Mouse (Mus musculus) natural killer cell, adult 2 months (primary cell): Measurements from ENCODE around the gene Trim38.

Experiments used
- DNase-seq, 2 experiments: peaks; one replicate each; pipeline ENCODE4 v3.0.0; 2022; ENCODE audit warnings: low spot score in 2 of 2

Trim38 gene

DNA sequence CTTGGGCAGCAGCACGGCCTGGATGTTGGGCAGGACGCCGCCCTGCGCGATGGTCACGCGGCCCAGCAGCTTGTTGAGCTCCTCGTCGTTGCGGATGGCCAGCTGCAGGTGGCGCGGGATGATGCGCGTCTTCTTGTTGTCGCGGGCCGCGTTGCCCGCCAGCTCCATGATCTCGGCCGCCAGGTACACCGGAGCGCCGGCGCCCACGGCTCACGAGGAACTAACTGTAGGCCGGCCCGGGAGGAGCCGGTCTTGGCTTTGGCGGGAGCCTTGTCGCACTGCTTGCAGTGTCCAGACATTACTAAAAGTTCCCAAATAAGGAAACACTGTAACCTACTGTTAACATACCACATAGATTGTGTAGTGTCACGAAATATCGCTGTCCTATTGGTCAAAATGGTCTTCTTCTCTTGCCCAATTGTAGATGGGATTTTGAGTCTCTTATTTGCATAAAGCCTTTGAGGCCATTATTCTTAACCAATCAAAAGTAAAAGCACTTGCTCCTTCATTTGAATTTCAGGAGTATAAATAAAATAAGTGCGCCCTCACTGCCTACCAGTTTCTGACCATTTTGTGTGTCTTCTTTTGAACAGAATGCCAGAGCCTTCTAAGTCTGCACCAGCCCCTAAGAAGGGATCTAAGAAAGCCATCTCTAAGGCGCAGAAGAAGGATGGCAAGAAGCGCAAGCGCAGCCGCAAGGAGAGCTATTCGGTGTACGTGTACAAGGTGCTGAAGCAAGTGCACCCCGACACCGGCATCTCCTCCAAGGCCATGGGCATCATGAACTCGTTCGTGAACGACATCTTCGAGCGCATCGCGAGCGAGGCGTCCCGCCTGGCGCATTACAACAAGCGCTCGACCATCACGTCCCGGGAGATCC is 23.3 kb upstream of the Trim38 start, which contains the start of gene Hist1h2bb:
Gene Hist1h2bb (plus strand): TSS at position 534 of the 880 bp plus-strand sequence.
- DNase-seq = peak; percentile 75 to 79

DNA sequence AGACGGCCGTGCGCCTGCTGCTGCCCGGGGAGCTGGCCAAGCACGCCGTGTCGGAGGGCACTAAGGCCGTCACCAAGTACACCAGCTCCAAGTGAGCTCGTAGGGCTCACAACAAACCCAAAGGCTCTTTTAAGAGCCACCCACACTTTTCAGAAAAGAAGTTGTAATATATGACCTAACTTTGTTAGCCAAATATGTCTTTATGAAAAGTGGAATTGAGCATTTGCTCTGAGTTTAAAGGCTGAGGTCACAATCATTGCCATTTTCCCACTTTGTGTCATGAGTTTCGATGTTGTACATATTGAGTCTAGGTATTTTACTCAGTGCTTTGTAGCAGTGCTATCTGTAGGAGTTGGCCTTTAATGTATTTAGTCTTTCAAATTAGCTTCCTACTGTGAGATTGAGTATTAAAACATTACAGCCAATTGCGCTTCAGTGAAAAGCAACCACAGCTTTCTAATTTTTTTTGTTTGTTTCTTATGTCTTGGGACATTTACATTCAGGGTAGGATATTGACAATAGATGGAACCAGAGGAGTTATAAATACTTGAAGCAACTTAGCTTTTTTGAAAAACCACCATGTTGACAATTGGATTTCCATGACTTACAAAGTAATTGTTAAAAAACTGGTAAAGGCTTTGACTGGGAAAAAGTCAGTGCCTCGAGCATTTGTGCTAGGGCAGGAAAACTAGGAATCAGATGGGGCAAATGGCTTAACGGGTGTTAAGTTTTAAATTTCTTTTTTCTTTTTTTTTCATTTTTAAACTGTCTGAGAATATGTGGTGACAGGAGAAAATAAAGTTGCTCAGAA is 22.4 kb upstream of the Trim38 start:
- no peak for DNase-seq

DNA sequence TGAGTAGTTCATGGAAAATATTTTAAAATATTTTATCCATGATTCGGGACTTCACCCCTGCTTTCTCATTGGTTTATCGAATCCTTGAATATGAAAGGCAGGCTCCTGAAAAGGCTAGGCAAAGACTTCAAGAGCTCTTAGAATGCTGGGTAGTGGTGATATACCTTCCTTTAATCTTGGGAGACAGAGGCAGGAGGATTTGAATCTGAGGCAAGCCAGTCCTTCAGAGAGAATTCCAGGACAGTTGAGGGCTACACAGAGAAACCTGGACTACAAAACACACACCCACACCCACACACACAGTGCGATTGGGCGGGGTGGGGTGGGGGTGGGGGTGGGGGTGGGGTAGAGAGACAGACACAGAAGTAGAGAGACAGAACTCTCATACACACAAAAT is 21.8 kb upstream of the Trim38 start:
- no peak for DNase-seq

DNA sequence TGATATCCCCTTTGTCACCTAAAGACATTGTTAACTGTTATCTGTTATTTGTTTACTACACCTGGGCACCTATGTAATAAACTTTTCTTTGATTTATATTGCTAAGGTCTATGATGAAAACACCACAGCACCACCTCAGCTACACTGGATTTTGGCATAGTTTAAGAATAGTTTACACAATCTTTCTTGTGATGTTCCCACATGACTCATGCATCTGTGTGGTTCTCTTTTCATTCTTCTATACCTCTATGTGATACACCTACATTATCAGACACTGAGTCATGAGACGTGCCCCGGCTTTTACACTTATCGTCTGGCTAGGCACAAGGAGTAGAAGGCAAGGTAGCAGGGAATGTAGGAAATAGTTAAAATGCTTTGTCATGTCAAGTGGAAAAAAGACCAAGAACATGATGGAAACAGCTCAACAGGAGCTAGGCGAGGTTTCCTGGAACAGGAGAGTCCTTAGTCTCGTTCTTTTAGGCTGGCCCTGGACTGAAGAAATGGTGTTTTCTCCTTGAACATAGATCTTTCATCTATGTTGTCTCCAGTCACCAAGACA is 20.1 kb upstream of the Trim38 start:
- DNase-seq = no peak

DNA sequence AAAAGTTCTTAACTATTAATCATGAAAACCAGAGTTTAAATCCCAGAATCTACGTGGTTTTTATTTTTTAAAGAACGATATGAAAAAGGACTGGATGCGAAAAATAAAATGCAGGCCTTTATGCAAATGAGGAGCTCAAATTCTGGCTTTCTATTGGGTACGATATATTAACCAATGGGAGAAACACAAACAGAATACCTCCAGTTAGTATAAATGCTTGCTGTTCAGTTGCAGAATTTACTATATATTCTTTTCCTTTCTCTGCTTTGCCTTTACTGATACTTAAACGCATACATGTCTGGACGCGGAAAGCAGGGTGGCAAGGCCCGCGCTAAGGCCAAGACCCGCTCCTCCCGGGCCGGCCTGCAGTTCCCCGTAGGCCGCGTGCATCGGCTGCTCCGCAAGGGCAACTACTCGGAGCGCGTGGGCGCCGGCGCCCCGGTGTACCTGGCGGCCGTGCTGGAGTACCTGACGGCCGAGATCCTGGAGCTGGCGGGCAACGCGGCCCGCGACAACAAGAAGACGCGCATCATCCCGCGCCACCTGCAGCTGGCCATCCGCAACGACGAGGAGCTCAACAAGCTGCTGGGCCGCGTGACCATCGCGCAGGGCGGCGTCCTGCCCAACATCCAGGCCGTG is 18.8 kb upstream of the Trim38 start, which contains the start of gene Hist1h2ab:
Gene Hist1h2ab (plus strand): TSS at position 288 of the 639 bp plus-strand sequence.
- DNase-seq = peak; percentile 33 to 47

DNA sequence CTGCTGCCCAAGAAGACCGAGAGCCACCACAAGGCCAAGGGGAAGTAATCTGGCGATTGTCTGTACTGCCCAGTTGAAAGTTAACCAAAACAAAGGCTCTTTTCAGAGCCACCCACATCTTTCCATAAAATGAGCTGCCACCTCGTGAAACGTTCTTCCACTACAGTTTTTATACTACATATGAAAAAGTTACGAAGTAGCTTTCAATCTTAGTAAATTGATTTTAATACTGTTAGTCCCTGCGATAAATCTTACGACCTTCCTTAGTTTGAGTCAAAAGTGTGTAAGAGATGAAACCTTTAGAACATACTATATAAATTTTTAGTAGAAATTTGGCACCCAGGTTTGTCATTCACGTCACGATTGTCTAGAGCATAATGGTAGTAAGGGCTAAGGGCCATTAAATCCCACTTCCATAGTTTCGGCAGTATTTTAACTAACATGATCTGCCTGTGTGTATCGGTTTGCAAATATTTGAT is 18.2 kb upstream of the Trim38 start:
- DNase-seq = no peak

DNA sequence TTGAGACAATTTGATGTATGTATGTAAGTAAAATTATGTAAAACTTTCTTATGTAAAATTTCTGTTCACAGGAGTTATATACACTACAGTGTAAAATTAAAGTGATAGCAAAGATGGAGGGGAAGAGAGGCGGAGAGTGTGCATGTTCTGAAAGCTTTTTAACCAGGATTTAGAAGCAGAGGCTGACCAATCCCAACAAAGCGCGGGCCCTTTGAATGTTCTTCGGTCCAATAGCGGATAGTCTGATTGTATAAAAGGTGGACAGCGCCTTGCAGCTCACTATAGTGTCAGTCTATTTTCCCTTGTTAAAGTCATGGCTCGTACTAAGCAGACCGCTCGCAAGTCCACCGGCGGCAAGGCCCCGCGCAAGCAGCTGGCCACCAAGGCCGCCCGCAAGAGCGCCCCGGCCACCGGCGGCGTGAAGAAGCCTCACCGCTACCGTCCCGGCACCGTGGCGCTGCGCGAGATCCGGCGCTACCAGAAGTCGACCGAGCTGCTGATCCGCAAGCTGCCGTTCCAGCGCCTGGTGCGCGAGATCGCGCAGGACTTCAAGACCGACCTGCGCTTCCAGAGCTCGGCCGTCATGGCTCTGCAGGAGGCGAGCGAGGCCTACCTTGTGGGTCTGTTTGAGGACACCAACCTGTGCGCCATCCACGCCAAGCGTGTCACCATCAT is 17.5 kb upstream of the Trim38 start, which contains the start of gene Hist1h3b:
Gene Hist1h3b (plus strand): TSS at position 201 of the 675 bp plus-strand sequence.
- DNase-seq = peak; percentile 77 to 81

DNA sequence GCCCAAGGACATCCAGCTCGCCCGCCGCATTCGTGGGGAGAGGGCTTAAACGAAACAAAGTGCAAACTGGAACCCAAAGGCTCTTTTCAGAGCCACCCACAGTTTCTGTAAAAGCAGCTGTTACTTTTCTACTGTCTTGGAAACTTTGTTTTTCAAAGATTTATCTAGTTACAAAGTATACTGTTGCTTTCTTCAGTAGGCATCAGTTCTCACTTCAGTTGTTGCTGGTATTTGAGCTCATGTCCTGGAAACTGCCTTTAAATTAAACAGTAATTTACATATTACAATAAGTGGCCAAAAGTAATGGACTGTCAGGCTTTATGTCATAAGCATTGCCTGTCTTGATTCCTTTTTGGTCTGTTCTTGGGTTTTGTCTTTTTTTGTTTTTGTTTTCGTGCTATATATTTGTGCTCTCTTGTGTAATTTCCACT is 17.0 kb upstream of the Trim38 start:
- DNase-seq = no peak

DNA sequence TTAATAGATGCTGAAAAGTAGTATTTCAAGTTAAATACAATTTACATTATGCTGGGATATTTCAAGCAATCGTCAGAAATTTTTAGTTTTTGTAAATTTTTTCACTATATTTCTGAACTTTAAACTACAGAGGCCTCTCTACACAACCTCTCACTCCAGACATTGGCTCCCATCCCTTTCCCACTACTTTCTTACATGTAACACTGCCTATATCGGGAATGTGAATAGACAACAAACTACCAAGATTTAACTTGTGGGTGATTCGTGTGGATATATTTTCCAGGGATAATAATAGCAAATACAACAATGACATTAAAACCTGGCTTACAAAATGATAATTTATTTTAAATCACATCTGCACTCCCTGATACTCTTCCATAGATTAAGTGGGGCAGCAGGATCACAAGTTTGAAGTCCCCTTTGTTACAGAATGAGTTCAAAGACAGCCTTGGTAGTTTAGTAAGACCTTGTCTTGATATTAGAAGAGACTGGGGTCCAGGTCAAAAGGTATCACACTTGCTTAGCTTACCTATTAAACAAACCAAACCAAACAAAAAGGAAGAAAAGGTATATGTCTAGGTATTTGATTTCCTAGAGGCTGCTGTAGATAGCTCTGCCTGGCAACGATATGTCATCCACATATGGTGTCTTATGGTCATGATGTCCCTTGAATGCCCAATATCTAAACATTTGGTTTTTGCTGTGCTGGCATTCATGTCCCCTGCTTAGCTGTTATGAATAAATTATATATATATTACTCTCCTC is 16.2 kb upstream of the Trim38 start:
- no peak for DNase-seq

DNA sequence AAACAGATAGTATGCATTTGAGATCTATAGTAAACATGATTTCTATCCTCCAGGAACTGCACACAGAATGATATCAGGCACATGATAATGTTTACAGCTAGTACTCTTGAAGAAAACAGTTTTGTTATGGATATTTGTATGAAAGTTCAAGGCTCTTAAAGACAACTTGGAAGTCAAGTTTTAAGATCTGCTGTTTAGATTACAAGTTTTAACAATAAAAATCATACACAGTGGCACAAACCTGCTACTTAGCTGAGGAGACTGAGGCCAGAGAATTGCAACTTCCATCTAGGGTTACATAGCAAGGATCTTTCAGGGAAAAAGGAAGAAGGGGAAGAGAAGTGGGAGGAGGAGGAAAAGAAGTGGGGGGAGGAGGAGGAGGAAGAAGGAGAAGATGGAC is 14.7 kb upstream of the Trim38 start:
- DNase-seq = no peak

DNA sequence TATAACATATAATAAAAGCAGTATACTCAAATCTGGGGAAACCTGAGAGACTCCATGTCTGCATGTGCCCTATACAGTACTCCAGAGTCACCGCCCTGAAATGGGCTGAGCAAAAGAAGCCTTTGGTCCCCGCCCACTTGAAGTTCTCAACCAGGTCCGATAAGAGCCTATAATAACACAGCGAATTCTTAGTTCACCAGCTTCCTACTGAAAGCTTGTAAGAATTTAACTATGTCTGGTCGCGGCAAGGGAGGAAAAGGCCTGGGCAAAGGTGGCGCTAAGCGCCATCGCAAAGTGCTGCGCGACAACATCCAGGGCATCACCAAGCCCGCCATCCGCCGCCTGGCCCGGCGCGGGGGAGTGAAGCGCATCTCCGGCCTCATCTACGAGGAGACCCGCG is 12.9 kb upstream of the Trim38 start, which contains the start of gene Hist1h4b:
Gene Hist1h4b (plus strand): TSS at position 224 of the 400 bp plus-strand sequence.
- peak; percentile 82 to 89 for DNase-seq

DNA sequence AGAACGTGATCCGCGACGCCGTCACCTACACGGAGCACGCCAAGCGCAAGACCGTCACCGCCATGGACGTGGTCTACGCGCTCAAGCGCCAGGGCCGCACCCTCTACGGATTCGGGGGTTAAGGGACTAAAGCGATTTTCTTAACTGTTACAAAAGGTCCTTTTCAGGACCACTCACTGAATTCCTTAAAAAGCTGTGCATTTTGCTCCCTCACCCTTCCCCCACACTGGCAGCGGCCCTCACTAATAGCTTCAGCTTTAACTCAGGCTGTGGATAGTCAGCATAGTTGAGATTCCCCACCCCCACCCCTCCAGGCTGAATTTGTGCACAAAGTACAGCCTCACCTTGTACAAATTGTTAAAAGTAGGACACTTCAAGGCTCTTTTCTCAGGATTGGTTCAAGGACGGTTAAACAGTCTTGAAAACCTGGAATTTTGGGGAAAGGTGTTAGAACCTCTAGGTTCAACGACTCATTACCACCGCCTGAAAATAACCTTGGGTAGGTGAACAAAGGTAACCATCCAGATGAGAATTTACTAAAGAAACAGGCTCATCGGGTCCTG is 12.4 kb upstream of the Trim38 start:
- DNase-seq = no peak

DNA sequence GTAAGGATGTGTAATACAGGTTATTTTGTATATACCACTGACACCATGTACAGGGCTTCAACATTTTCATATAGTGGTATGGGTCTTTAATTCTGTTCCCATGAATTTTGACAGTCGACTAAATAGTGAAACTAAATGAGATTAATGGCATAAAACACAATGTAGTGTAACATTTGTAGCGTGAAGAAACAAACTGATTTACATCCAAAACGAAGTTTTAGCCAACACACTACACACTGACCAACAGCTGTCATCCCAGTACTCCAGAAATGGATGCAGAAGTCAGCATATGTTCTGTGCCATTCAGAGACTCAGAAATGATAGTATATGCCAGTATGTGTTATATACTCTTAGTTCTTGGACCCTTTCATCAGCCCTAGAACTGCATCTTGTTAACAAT is 11.8 kb upstream of the Trim38 start:
- no peak for DNase-seq

DNA sequence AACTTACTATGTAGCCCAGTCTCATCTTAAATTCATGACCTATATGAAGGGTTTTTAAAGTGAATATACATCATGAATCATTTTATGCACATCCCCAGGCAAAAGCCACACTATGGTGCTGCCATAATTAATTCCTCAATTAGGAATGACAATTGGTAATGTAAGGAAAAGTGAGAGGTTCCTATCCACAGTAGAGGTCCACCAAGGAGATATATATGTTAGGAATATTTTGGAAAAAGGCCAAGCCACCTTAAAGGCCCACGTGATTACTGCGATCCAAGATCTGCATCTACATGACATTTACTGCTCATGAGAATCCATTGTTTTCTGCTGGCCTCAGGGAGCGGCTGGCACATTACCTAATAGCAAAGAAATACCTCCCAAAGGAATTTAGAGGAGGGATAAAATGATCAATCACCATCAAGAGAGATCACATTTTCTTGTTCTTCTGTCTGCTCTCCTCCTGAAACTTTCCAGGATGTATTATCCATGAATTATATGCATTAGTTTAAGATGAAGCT is 10.4 kb upstream of the Trim38 start:
- DNase-seq = no peak

DNA sequence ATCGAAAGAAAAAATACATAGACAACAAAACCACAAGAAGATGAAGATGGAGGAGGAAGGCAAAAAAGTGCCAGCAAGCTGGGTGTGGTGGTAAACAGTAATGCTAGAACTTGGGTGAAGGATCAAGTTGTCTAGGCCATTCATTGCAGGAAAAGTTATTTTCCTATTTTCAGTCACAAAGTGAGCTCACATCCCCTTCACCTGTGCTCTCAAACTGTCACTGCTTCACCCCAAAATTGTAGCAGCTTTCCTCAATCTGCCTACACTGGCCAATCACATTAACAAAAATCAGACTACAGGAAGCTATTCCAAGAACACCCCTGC is 9.8 kb upstream of the Trim38 start:
- peak in 1 of 2 experiments; percentile 17 for DNase-seq

DNA sequence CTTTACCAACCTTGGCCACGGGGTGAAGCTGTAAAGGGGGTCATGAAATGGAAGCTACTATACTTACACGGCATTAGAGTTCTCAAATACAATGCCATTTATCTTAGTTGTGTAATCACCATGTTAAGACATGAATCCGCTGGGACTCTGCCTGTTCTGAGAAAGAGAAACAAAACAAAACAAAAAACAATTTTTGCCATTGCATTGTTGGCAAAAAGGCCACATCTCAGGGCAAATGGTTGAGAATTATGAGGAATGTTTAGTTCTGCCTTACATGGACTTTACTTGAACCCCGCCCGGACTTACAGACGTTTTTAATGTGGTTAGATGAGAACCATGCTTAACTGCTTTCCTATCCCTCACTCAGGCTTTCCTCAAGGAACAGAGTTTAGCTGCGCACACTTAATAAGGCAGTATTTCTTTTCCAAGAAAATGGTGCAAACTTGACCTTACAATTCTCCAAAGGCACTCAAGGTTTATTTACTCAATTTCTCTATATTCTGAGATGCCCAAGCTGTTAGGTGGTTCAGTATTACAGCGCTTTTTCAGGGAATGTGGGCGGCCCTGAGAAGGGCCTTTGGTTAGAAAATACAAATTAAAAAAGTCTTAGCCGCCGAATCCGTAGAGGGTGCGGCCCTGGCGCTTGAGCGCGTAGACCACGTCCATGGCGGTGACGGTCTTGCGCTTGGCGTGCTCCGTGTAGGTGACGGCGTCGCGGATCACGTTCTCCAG is 9.3 kb upstream of the Trim38 start:
- peak in 1 of 2 experiments; percentile 37 for DNase-seq

DNA sequence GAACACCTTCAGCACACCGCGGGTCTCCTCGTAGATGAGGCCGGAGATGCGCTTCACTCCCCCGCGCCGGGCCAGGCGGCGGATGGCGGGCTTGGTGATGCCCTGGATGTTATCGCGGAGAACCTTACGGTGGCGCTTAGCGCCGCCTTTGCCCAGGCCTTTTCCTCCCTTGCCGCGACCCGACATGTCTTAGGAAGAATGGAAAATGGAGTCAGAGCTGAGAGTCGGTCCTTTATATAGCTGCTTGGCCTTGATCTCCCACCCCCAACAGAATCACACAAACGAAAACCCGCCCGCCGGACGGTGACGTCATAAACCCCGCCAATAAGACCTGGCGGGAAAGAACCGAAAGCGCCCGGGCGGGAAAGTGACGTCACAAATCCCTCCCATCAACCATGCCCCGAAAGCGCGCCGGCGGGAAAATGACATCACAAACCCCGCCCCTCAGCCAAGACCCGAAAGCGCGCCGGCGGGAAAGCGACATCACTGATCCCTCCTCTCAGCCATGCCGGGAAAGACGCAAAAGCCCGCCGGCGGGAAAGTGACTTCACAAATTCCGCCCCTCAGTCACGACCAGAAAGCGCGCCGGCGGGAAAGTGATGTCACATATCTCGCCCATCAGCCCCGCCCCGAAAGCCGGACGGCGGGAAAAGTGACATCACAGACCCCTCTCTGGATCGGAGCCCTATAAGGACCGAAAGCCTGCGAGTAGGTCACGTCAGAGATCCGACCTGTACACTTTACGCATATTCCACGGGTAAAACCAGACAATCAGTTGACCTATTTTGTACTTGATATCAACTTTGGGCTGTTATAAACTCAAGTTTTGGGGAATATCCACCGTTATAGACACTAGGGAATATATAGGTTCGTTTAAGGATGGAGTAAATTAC is 8.5 kb upstream of the Trim38 start, which contains the start of gene Hist1h4a:
Gene Hist1h4a (minus strand): TSS at position 259 of the 893 bp plus-strand sequence.
- DNase-seq = peak; percentile 99
